Mouse (Mus musculus): Measurements from ENCODE around the gene Cdc42bpg. TPM values are rescaled to one million over a fixed set of nuclear protein-coding genes. Genes with fewer than 3 reads are reported as not detected.

Gene Cdc42bpg
- total and polyA plus RNA-seq, 3 experiments, result 2.6 to 4.5 TPM; not detected in 1

DNA sequence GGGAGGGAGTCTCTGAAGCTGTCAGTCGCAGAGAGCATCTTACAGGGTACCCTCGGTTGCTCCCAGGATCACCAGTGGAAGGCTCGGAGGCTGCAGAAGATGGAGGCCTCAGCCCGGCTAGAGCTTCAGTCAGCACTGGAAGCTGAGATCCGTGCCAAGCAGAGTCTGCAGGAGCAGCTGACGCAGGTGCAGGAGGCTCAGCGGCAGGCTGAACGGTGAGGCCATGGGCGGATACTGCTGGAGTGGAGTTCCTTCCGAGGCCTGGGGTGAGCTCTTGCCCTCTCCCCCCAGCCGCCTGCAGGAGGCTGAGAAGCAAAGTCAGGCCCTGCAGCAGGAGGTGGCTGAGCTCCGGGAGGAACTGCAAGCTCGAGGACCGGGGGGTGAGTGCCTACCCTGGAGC is 9.3 kb downstream of the Cdc42bpg start:
- Histone ChIP-seq H3K27me3 (ENCODE audit: control insufficient read depth in 1 of 2, insufficient read depth in 2 of 2, low read length in 2 of 2) (no peaks in the 10 kb centered on the region), H3K4me3 (ENCODE audit: control insufficient read depth in 1 of 2, insufficient read depth in 1 of 2, low read depth in 2 of 2, low read length in 2 of 2) (no peak overlapping the region), H3K4me1 (ENCODE audit: control insufficient read depth in 1 of 2, insufficient read depth in 2 of 2, low read length in 2 of 2) (no peaks in the 10 kb centered on the region), H3K36me3 (ENCODE audit: control insufficient read depth in 1 of 2, insufficient read depth in 2 of 2, low read length in 2 of 2) (no peaks in the 10 kb centered on the region), H3K27ac (ENCODE audit: control insufficient read depth, low read depth, low read length) (no peak overlapping the region), H3K9me3 (replicated peaks; ENCODE audit: insufficient read depth, low read length) (no peaks in the 10 kb centered on the region), H3K9ac (ENCODE audit: control insufficient read depth, low read depth, low read length, poor library complexity, severe bottlenecking) (no peak overlapping the region), H3K79me2 (ENCODE audit: control insufficient read depth, insufficient read depth, low read length, poor library complexity) (no peaks in the 10 kb centered on the region)
- DNase-seq (ENCODE audit: low read depth, low spot score), result no peak
- no peak for TF ChIP-seq MXI1 (IDR thresholded peaks at IDR 0.05; ENCODE audit: low read depth, low read length)
- no peak for TF ChIP-seq SIN3A (IDR thresholded peaks at IDR 0.05; ENCODE audit: low read length)
- TF ChIP-seq ELF1 (IDR thresholded peaks at IDR 0.05; ENCODE audit: low read depth, low read length), result no peak
- no peak for TF ChIP-seq ETS1 (IDR thresholded peaks at IDR 0.05; ENCODE audit: low read depth, low read length)
- TF ChIP-seq BHLHE40 (IDR thresholded peaks at IDR 0.05; ENCODE audit: borderline replicate concordance, low read depth, low read length), result no peak
- no peak for TF ChIP-seq TCF12 (IDR thresholded peaks at IDR 0.05; ENCODE audit: low read depth, low read length)
- no peak for TF ChIP-seq GATA1 (IDR thresholded peaks at IDR 0.05; ENCODE audit: low read depth, low read length)
- TF ChIP-seq CHD1 (IDR thresholded peaks at IDR 0.05; ENCODE audit: low read depth, low read length), result no peak
- TF ChIP-seq JUND (IDR thresholded peaks at IDR 0.05; ENCODE audit: low read depth, low read length), result no peak

GRCm38 (mm10) chr19:6318145-6318544 is 11.9 kb downstream of the Cdc42bpg start:
- DNase-seq (ENCODE audit: low read depth, low spot score), result no peak
- H3K4me3 ChIP-seq (ENCODE audit: control insufficient read depth in 1 of 2, insufficient read depth in 1 of 2, low read depth in 2 of 2, low read length in 2 of 2), result no peak overlapping the region
- H3K9ac ChIP-seq (ENCODE audit: control insufficient read depth, low read depth, low read length, poor library complexity, severe bottlenecking), result no peak overlapping the region
- H3K9me3 ChIP-seq (replicated peaks; ENCODE audit: insufficient read depth, low read length), result no peaks in the 10 kb centered on the region
- no peaks in the 10 kb centered on the region for H3K79me2 ChIP-seq (ENCODE audit: control insufficient read depth, insufficient read depth, low read length, poor library complexity)
- H3K27me3 ChIP-seq (ENCODE audit: control insufficient read depth in 1 of 2, insufficient read depth in 2 of 2, low read length in 2 of 2), result no peaks in the 10 kb centered on the region
- no peaks in the 10 kb centered on the region for H3K36me3 ChIP-seq (ENCODE audit: control insufficient read depth in 1 of 2, insufficient read depth in 2 of 2, low read length in 2 of 2)
- TF ChIP-seq RCOR1 (IDR thresholded peaks at IDR 0.05; ENCODE audit: low read depth, low read length), result no peak
- no peak for TF ChIP-seq ETS1 (IDR thresholded peaks at IDR 0.05; ENCODE audit: low read depth, low read length)
- no peak for TF ChIP-seq SIN3A (IDR thresholded peaks at IDR 0.05; ENCODE audit: low read length)
- no peak for TF ChIP-seq TAL1 (IDR thresholded peaks at IDR 0.05; ENCODE audit: low read length)
- TF ChIP-seq ZC3H11A (IDR thresholded peaks at IDR 0.05; ENCODE audit: low read depth, low read length), result no peak
- TF ChIP-seq MEF2A (IDR thresholded peaks at IDR 0.05; ENCODE audit: extremely low read depth, insufficient replicate concordance, low read depth, low read length, poor library complexity, severe bottlenecking), result no peak
- TF ChIP-seq ELF1 (IDR thresholded peaks at IDR 0.05; ENCODE audit: low read depth, low read length), result no peak
- no peak for TF ChIP-seq EP300 (IDR thresholded peaks at IDR 0.05; ENCODE audit: low read depth in 1 of 2, low read length in 2 of 2)
- TF ChIP-seq POLR2AphosphoS5 (IDR thresholded peaks at IDR 0.05; ENCODE audit: borderline replicate concordance, low read depth, low read length), result no peak
- TF ChIP-seq MAX (IDR thresholded peaks at IDR 0.05; ENCODE audit: low read length), result no peak
- no peak for TF ChIP-seq ZNF384 (IDR thresholded peaks at IDR 0.05; ENCODE audit: low read depth, low read length)
- no peak for TF ChIP-seq BHLHE40 (IDR thresholded peaks at IDR 0.05; ENCODE audit: borderline replicate concordance, low read depth, low read length)
- TF ChIP-seq UBTF (IDR thresholded peaks at IDR 0.05; ENCODE audit: borderline replicate concordance, insufficient read depth, low read depth, low read length), result no peak
- TF ChIP-seq RAD21 (IDR thresholded peaks at IDR 0.05; ENCODE audit: low read depth, low read length), result no peak
- TF ChIP-seq USF2 (IDR thresholded peaks at IDR 0.05; ENCODE audit: borderline replicate concordance in 1 of 2, insufficient read depth in 1 of 2, low read depth in 1 of 2, low read length in 2 of 2), result no peak
- TF ChIP-seq NRF1 (IDR thresholded peaks at IDR 0.05; ENCODE audit: insufficient read depth, low read depth, low read length, poor library complexity, severe bottlenecking), result no peak
- no peak for TF ChIP-seq TBP (IDR thresholded peaks at IDR 0.05; ENCODE audit: low read depth, low read length)
- no peak for TF ChIP-seq KAT2A (conservative IDR thresholded peaks at IDR 0.05; ENCODE audit: low read depth, low read length)
- no peak overlapping the region for H3K27ac ChIP-seq (ENCODE audit: control insufficient read depth, low read depth, low read length)
- H3K4me1 ChIP-seq (ENCODE audit: control insufficient read depth in 1 of 2, insufficient read depth in 2 of 2, low read length in 2 of 2), result peaks cover 0 to 8% of the 10 kb centered on the region in 2 experiments; a peak in 1 of 4 replicates

Measured in MEL (cell line).